Mouse (Mus musculus) layer of hippocampus, adult 9-11 months (tissue): ENCODE data around the gene Caap1.

Experiments
- DNase-seq: peaks from one replicate; pipeline ENCODE4 v3.0.0; 2022

Gene Caap1

DNA sequence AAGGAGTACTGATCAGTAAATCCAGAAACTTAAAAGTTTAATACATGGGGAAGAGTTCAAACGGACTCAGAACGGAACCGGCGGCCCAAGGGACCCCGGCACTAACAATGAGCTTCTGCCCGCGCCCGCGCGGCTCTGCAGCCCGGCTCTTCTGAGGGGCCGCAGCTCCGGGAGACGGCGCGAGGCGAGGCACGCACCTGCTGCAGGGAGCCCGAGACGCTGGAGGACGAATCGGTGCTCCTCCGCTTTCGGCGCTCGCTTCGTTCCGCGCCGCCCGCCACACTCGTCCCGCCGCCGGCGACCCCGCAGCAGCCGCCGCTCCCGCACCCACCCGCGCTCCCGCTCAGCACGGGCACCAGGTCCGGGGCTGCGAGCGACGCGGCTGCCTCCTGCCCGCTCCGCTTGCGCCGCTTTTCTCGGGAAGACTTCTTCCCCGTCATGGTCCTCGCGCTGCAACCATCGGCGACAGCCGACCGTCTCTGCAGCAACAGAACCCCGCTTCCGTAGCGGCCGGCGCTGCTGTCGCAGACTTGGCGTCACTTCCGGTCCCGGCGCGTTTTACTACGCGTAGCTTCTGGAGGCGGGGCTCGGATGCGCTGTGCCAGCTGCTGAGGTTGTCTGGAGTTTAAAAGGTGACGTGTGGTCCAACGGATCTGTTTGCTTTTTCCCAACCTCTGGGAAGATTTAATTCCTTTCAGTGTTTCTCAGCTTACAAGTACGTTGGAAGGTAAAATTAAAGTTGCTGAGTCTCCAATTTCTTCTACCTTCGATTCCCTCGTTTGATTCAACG is at the start of gene Caap1, which contains the start of gene Gm10306:
Gene Caap1, minus strand, starts transcription at position 532 of the 790 bp plus-strand sequence.
Gene Gm10306, plus strand, starts transcription at position 282 of the 790 bp plus-strand sequence.
- DNase-seq: peak; percentile 90

DNA sequence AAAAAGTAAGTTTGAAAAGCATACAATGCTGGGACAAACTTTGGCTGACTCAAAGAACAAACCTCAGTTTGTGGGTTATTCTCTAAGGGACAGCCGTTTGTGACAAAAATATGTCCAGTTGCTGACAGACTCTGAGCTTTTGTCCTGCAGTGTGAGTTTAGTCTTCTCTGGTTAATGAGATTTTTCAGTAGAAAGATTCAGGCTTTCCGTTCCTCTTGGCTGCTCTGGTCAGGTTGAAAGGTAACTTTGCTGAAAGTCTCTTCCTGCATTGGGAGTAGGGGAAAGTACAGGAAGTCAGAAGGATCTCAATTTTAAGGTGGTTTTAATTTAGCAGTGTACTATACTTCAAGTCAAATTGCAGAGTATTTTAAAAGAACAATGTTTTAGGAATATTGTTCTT is 49.0 kb upstream of the Caap1 start:
- no peak for DNase-seq

DNA sequence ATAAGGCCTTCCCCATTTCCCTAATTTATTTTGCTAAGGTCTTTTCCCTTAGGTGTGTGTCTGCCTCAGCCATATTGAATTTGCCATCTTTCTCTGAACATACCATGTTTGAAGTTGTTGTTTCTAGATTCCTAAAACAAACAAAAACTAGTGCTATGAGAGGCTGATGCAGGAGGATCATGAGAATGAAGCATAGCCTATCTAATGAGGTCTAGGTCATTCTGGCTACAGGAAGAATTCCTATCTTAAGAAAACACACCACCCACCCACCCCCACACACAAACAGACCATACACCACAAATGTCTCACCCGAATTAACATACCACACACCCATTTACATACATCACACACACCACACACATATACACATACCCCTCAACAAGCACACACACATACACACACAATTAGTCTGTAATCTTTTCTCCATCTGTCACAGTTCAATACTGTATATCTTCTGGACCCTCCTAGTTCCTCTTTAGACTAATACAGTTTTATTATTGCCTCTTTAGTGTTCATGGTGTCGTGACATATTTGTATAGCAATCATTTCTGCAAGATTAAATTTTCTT is 47.9 kb upstream of the Caap1 start:
- no peak for DNase-seq

DNA sequence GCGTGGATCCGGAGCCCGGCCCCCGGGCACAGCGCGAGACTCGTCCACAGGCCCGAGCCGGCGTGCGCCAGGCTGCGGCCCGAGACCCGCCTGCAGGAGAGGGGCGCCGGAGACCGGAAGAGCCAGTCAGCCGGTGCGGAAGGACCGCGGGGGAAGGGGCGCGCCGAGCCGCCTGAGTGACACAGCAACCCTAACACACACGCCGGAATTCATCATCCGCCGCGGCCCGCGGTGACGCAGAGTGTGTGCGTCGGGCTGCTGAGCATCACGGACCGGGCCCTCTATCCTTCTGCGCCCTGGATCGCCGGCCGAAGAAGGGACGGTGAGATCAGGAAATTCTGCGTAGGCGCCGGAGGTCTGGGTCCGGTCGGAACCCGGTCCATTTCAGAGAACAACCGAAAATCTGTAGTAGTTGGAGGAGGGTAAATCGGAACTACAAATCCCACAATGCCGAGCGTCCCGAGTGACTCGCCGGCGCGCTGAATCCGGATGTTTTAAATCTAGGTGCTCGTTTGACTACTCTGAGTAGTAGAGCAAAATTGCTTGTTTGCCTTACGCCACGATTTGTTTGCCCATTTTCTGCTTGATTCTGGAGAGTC is 46.5 kb upstream of the Caap1 start, which contains the start of gene Plaa:
Gene Plaa, minus strand, starts transcription at position 214 of the 599 bp plus-strand sequence.
- peak; percentile 94 for DNase-seq

DNA sequence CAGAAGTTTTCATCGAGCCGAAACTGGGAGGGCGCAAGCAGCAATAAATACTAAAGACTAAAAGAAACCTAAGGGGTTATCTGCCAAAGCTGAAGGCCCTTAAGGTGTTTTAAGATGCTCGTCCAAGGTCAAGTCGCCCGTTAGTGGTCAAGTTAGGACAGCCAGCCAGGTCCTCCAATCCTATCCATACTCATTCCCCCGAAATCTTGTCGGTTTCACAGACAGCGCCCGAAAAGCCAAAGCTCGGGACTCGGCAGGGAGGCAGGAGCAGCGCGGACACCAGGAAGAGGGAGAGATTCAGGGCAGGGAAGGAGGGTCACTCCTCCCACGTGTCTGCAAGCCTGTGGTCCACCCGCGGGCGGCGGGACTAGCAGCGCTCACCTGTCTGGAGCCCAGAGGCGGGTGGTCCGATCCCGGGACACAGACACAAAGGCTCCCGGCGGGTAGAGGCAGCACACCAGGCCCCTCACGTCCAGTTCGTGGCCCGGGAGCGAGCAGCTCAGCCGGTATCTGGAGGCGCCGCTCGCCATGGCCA is 46.0 kb upstream of the Caap1 start:
- no peak for DNase-seq

DNA sequence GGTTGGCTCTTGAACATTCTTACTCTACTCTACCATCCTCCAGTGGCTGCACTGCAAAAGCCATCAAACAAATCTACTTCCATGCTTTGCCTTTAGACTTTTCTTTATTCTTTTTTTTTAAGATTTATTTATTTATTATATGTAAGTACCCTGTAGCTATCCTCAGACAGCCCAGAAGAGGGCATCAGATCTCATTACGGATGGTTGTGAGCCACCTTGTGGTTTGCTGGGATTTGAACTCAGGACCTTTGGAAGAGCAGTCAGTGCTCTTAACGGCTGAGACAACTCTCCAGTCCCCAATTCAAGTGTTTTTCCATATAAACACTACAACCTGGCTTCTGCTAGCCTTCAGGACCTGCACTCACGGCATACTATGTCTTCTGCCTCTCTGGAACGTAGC is 44.8 kb upstream of the Caap1 start:
- no peak for DNase-seq

DNA sequence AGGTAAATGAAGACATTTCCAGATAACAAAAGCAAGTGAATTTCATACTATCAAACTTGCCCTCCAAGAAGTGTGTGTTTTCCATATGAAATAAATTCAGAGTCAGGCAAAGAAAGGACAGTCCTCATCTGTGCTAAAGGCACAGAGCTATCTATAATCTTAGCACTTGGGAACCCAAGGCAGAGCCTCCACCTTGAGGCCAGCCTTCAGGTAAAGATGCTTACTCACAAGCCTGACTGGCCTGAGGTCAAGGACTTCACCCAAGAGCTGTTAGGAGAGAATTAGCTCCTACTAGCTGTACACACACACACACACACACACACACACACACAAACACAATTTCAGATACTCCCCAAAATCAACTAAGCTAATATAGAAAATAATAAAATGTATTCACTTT is 36.1 kb upstream of the Caap1 start:
- DNase-seq: no peak

DNA sequence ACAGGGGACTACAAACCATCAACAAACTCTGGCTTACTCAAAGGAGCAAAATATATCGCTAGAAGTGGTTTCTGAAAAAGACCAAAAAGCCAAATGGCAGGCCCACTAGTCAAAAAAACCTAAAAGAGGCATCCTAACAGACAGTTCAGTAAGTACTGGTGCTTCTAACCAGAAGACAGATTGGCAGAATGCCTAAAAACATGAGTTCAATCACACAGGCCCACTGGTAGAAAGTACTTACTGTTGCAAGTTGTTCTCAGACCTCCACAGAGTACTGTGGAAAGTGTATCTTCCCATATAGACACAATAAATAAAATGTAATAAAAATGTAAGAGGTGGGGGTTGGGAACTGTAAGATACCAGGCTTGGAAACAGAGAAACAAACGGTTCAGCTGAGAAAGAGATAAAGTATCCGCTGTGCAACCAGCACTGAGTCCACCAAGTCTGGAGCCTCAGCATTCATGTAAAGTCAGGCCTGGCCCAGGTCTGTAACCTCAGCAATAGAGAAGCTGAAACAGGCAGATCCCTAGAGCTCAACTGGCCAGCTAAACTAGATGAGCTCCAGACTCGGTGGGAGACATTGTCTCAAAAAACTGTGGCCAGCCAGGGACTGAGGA is 35.3 kb upstream of the Caap1 start:
- DNase-seq: no peak

DNA sequence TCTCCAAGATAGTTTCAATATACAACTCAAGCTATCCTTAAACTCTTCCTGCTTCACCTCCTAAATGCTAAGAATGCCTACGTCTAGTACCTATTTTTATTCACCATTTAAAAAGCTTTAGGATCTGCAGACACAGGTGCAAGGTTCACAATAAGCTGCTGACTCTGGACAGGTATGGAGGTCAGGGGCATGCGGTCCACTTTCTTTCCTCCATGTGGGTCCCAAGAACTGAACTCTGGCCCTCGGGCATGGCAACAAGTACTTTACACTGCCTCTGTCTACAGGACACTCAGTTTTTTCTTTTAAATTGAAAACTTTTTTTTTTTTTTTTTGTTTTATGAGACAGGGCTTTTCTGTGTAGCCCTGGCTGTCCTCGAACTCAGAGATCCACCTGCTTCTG is 16.1 kb upstream of the Caap1 start:
- no peak for DNase-seq

DNA sequence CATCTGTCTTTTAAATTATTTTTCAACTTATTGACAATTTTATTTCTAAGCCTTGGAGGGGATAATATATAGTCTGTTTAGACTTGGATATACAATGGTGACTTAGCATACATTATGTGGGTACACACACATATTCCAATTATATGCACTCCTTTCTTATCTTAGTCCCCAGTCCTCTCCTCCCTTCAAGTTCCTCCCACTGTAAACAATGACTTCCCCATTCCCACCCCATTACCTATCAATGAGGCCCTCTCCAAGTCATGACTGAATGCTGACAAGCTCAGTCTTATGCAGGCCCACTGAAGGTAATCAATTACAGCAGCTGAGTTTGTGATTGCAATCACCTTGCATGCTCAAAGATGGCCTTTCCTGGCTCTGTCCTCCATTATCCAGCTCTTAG is 7.7 kb upstream of the Caap1 start:
- DNase-seq: no peak

DNA sequence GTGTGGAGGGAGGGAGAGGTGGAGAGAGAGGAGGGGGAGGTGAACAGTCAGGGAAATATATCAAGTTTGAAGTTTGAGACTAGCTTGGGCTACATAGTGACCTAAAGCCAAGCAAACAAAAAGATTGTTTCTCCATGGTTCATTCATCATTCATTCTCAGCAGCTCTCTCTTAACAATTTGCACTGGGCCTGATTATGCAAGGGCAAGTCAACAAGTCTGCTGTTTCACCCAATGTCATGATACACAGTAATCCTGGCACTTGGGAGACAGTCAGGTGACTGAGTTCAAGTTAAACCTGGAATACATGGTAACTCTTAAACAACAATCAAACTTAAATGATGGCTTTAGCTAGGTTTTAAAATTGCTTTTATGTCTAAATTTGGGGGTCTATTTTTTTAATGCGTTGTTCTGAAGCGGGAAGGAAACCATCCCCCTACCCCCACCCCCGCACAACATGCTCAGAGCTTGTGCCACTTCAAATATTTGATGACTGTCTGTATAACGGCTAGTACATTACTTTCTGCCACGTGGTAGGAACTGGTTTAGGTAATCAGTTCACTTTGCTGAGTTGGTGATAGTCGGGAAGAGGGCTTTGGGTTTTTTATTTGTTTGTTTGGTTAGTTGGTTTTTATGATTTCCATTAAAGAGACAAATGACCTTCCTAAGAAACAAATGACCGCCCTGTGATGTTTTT is 5.5 kb upstream of the Caap1 start:
- no peak for DNase-seq

DNA sequence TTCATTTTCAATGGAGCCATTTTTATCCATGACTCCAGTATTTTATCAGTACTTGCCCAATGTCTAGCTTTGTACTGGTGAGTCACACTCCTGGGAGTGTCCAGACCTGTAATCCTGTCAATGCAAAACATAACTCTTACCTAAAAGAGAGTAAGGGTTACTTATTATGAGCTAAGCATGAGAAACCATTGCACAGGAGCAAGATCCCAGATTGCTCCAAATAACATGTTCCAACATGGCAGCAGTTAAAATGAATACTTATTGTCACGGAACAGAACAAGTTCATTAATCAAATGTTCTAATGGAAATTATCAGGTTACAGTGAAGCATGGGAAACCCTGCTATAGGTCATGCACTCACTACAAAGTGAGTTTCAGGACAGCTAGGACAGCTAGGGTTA is 3.7 kb upstream of the Caap1 start:
- no peak for DNase-seq

DNA sequence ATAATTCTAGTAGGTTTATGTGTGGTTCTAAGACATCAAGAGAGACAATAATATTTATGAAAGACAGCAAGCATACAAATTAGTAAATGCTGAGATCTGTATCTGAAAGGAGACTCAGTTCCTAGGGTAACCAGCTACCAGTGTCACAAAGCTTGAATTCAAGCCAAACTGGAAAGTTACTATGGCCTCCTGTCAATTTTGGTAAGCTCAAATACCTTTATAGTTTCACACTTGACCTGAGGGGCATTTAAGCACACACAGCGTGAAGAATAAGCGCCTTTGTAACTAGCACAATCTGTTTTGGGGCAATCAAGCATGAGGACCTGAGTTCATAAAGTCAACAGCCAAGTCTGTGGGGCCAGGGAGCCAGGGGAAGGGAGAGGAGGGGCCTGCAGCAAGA is 2.7 kb upstream of the Caap1 start:
- DNase-seq: no peak

DNA sequence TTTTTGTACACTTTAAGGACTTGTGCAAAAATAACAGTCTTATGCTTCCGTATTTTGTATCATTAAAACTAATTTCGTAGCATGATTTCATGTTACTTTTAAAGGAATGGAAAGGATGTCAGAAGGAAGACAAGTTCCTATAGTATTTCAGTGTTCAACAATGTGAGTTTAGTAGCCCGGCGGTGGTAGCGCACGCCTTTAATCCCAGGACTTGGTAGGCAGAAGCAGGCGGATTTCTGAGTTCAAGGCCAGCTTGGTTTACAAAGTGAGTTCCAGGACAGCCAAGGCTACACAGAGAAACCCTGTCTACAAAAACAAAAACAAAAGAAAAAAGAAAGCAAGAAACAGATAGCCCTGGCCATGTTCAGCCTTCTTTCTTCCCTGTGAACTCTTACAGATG is 549 bp upstream of the Caap1 start:
- DNase-seq: no peak

DNA sequence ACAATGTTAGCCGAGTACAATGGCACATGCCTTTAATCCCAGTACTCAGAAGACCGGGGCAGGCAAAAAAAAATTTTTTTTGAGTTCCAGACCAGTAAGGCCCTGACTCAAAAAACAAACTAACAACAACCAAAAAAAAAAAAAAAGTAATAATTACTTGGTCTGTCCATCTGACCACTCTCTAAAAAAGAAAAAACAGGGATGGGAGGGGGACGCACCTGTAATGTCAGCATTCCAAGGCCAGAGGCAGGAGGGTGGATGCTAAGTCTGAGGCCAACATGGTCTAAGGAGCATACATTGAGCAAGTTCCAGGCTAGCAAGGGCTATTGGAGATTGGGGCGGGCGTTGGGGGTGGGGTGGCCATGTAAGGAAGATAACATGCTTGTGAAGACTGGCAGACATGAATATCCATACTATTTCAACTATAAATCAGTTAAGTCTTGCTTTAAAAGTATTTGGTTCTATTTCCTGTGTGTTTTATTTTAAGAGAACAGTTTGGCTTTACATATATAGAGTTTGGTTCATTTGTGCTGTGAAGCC is 1.6 kb downstream of the Caap1 start:
- DNase-seq: no peak

DNA sequence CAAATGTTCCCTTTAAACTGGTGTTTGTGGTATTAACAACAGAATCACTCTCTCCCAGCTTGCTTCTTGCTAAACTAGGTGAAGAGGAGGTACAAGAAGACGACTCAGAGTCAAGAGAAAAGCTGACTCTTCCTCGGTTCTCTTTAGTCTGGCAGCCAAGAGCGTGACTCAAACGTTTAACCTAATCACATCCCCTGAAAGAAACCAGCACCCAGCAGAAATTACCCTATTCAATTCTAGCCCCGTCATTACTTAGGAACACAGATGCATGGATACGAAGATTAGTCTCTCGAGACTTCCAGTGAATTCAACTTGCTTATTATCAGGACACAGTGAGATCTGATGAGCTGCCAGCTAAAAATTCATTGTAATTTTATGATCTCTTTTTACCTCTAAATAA is 12.3 kb downstream of the Caap1 start:
- DNase-seq: no peak

DNA sequence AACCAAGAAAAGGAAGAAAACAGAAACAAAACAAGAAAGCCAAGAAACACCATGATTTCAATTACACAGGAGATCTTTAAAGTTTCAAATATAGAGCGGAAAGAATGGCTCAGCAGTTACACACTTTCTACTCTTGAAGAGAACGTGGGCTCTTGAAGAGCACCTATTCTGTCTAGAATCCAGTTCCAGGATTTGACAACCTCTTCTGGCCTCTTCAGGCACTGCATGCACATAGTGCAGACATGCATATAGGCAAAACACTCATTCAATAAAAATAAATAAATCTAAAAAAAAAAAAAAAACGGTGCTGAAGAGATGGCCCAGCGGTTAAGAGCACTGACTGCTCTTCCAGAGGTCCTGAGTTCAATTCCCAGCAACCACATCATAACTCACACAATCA is 13.6 kb downstream of the Caap1 start:
- no peak for DNase-seq

DNA sequence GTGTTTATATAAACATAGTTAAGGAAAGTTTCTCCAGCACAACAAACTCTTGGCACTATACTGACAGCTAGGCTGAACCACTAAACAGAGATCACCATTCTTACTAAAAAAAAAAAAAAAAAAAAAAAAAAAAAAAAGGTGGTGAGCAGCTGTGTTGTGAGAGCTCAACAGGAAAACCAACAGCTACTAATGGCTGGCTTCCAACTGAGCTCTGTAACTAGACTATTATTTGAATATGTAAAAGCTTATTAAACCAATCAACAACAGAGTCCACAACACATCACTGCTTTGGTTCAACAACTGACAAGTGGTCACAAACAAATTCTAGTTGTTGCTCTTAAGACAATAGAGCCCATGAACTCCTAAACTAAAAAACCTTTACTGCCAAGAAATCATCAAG is 23.4 kb downstream of the Caap1 start:
- DNase-seq: no peak

DNA sequence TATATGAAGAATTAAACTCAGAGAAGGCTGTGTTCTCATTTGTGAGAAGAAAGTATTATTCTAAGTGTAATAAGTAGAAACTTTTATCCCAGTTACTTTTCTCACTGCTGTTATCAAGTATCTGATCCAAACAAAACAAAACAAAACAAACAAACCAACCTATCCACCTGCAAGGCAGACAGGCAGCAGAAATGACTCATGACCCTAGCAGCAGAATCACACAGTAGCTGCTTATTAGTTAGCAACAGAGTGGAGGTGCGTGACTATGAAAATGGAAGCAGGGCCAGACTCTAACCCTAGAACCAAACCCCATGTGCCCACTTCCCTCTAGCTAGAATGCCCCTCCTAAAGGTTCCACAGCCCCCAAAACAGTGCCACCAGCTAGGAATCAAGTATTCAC is 27.1 kb downstream of the Caap1 start:
- no peak for DNase-seq

DNA sequence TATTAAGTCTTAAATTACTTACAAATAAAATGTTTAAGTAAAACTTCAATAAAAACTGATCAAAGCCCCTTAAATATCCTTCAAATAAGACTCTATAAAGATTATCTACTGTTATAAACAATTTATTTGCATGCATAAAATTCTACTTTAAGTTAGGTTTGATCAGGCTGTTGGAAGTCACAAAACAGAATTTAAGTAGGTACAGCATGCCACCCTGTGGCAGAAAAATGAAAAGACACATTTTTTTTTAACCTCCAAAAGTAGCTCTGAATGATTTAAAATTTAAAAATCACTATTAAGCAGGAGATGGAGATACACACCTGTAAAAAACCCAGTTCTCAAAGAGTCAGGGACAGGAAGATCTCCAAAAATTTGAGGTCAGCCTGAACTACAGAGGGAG is 33.3 kb downstream of the Caap1 start:
- DNase-seq: no peak

DNA sequence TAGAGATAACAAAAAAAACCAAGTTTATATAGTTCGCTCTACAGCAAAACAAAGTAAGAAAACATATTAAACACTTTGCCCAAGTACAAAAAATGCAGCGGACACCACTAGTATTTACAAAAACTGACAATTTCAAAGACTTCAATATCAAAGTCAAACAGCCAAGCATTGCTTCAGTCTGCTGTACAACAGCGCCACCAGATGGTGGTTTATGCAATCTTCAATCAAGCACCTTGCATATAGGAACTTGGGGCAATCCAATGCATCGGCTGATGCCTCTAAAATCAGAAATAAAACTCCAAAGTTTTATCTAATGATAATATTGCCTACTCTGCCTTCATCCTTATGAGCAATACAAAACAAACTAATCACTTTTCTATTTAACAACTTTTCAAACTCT is 39.0 kb downstream of the Caap1 start:
- DNase-seq: peak; percentile 32

DNA sequence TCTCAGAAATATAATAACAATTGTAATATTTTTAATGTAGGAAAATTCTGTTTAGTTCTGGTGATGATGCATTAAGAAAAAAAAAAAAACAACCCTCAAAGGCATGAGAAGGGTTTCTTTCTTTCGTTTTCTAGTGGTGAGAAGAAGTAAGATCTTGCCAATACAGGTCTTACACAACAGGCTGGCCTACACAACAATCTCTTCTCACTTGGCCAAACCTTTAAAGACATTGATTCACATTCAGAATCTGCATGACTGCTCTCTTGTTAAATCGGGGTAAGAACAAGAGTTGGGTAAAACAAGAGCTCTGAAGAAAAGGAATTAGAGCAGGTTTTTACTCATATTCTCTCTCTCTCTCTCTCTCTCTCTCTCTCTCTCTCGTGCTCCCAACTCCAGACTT is 41.2 kb downstream of the Caap1 start:
- no peak for DNase-seq
